Mouse (Mus musculus) bone marrow macrophage, adult 2 months (primary cell): Measurements from ENCODE around the gene Kif1b.

Experiments
- CTCF ChIP-seq: IDR thresholded peaks from 2 replicates; pipeline ENCODE4 v1.5.1; 2012; ENCODE audit warnings: low read depth, mild to moderate bottlenecking, low read length, moderate library complexity
- POLR2A ChIP-seq: IDR thresholded peaks from 2 replicates; pipeline ENCODE4 v1.6.1; 2012; ENCODE audit warnings: mild to moderate bottlenecking, low read depth, low read length, borderline replicate concordance

- TF ChIP-seq CTCF (no peak), POLR2A (no peak)
Observed at GRCm38 (mm10) chr4:149332726-149333125, 25.2 kb upstream of the Kif1b start.
